Mouse (Mus musculus) ES-Bruce4 (cell line): ENCODE data around the gene Pold4.

Experiments
- CTCF ChIP-seq: IDR thresholded peaks from one replicate; pipeline ENCODE4 v1.8.1; 2011; ENCODE audit warnings: low read depth, low read length
- POLR2A ChIP-seq: IDR thresholded peaks from one replicate; pipeline ENCODE4 v1.8.1; 2011; ENCODE audit warnings: low read length; ENCODE audit not compliant: insufficient read depth

GRCm38 (mm10) chr19:4219943-4220342 lies 11.8 kb upstream of the Pold4 start:
- TF ChIP-seq POLR2A (no peak), CTCF (no peak)
